Mouse (Mus musculus) kidney, adult 2 months (tissue): ENCODE results near the gene Efna4. TPM values are rescaled to one million over a fixed set of nuclear protein-coding genes. Genes with fewer than 3 reads are reported as not detected.

Experiments
- DNase-seq: peaks from one replicate; pipeline ENCODE4 v3.0.0; 2021
- H3K27ac ChIP-seq: fragments of 200-500 bp; 2 replicates; pipeline ENCODE4 v1.5.1; 2012; ENCODE audit warnings: low read depth, low read length, control low read depth, inconsistent platforms; ENCODE audit not compliant: insufficient read depth
- H3K27me3 ChIP-seq: fragments of 200-500 bp; replicated peaks from 2 replicates; pipeline ENCODE4 v1.6.1; 2012; ENCODE audit warnings: mild to moderate bottlenecking, moderate library complexity, low read length, inconsistent platforms; ENCODE audit not compliant: control insufficient read depth, insufficient read depth
- H3K36me3 ChIP-seq: fragments of 200-500 bp; 2 replicates; pipeline ENCODE4 v1.6.1; 2012; ENCODE audit warnings: mild to moderate bottlenecking, moderate library complexity, low read length, inconsistent platforms; ENCODE audit not compliant: control insufficient read depth, insufficient read depth
- H3K4me1 ChIP-seq: fragments of 200-500 bp; 2 replicates; pipeline ENCODE4 v1.6.1; 2011; ENCODE audit warnings: low read length; ENCODE audit not compliant: control insufficient read depth, insufficient read depth
- H3K4me3 ChIP-seq: fragments of 200-500 bp; 2 replicates; pipeline ENCODE4 v1.5.1; 2011; ENCODE audit warnings: mild to moderate bottlenecking, low read depth, low read length, control low read depth; ENCODE audit not compliant: insufficient read depth
- CTCF ChIP-seq: fragments of 200-500 bp; conservative IDR thresholded peaks from 2 replicates; pipeline ENCODE4 v1.5.1; 2011; ENCODE audit warnings: low read depth, mild to moderate bottlenecking, control low read depth, low read length, moderate library complexity, mixed read lengths; ENCODE audit not compliant: insufficient read depth, insufficient read length
- POLR2A ChIP-seq: fragments of 200-500 bp; IDR thresholded peaks from one replicate; pipeline ENCODE4 v1.6.1; 2011; ENCODE audit warnings: low read depth, low read length, control low read depth
- WGBS: fragments of 180-500 bp; shearing (Covaris S2); methylation state at CpG from one replicate; pipeline ENCODE4 v1.1.7; 2018; 5-methylcytosine and 5-hydroxymethylcytosine counted together
- polyA plus RNA-seq: library from polyadenylated mRNA; depleted of rRNA; stranded (reverse); fragments of >200 nt; gene quantifications from 2 replicates; pipeline ENCODE4 v1.2.3, GENCODE M21; 2012

Efna4 gene
- polyA plus RNA-seq, 1 experiment: 8.2 TPM

DNA sequence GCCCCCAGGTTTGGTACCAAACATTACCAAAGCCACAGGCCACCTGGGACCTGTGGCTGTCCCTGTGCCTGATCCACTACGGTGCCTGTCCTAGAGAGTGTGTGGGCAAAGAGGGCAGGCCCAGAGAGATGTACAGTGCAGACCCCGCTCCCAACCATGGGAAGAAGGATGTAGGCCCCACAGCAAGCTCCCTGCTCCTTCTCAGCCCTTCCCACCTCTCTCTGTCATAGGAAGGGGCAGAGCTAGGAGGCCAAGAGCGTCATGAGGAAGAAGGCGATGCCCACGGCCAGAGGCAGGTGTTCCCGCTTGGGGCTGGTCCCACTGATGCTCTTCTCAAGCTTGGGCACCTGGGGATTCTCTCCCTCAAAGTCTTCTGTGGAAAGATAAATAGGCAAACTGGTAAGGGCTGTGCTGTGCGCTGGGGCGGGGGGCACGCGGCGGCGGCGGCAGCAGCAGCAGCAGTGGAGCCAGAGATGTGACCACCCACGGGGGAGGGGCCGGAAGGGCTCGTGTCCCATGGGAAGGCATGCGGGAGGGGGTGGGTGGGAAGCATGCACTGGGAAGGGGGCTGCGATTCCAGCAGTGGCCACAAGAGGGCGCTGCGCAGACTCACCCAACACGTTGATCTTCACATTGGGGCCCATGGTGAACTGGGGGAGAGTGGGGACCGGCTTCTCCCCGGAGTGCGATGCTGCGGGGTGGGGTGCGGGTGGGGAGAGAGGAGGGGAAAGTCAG is 22.5 kb downstream of the Efna4 start:
- 7% methylated on average over 26 of the region's 26 CpGs for WGBS
- Histone ChIP-seq H3K27ac (no peak overlapping the region), H3K36me3 (no peaks in the 10 kb centered on the region), H3K4me3 (peak overlapping the region; percentile 17; the same call in 1 of the 2 replicates), H3K4me1 (peaks cover 3% of the 10 kb centered on the region), H3K27me3 (peaks cover 3% of the 10 kb centered on the region)
- TF ChIP-seq POLR2A (no peak), CTCF (peak; percentile 75)
- peak; percentile 80 for DNase-seq

DNA sequence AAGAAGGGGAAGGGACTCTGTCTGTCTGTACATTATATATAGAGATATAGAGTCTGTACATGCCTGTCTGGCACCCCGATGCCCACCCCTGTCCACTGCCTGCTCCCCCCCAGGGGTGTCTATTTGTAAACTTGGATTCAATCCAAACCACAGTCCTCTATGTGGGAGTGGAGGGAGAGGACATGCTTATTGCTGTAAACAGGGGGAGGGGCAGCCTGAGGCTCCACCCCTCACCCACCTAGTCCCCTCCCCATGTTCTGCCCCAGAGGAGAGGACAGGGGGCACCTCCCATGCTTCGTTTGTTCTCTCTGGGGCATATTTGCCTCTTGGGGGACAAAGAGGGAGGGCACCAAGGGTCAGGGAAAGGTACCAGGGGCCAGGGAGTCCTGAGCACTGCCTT is 23.0 kb downstream of the Efna4 start:
- 51% methylated on average over 2 of the region's 2 CpGs for WGBS
- DNase-seq: no peak
- H3K4me1 ChIP-seq: no peaks in the 10 kb centered on the region
- no peaks in the 10 kb centered on the region for H3K36me3 ChIP-seq
- H3K4me3 ChIP-seq: no peak overlapping the region
- TF ChIP-seq POLR2A: no peak
- TF ChIP-seq CTCF: no peak
- H3K27me3 ChIP-seq: peaks cover 3% of the 10 kb centered on the region
- H3K27ac ChIP-seq: no peak overlapping the region

DNA sequence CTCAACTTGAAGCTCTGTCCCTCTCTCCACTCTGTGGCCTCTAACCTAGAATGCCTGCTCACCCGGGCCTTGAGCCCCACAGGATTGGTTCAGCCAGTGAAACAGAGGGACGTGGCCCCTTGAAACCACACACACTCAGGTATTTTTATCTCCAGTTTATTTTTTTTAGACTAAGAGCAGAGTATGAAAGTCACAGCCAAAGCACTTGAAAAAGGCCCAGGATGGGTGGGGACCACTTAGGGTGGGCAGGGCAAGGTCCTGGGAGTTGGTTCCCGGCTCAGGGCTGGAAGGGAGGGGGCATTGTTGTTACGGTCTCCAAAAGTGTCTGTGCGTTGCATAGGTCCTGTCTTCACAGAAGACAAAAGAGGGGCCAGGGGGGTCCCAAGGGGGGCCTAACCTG is 23.5 kb downstream of the Efna4 start:
- 74% methylated on average over 5 of the region's 5 CpGs for WGBS

DNA sequence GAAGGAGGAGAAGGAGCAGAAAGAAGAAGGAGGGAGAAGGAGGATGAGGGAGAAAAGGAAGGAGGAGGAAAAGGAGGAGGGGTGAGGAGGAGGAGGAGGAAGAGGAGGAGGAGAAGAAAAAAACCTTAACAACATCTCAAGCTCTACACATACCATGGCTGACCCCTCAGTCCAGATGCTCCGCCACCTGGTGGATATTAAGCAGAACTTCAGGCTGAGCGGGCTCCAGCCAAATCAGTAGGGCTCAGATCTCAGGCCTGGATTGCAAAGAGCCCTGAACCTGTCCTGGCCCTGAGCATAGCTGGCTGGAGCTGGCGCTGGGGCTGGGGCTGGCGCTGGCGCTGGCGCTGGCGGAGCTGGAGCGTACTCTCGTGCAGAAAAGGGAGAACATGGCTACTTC is 29.7 kb downstream of the Efna4 start:
- peak; percentile 93 for TF ChIP-seq CTCF
- TF ChIP-seq POLR2A: no peak
- no peak overlapping the region for H3K4me3 ChIP-seq
- no peaks in the 10 kb centered on the region for H3K36me3 ChIP-seq
- H3K4me1 ChIP-seq: peaks cover 12% of the 10 kb centered on the region
- 2% methylated on average over 9 of the region's 9 CpGs for WGBS
- DNase-seq: peak; percentile 86
- no peak overlapping the region for H3K27ac ChIP-seq
- H3K27me3 ChIP-seq: no peaks in the 10 kb centered on the region

More for the DNA sequence above, 23.5 kb downstream of the Efna4 start:
- no peaks in the 10 kb centered on the region; the same call in 1 of the 2 replicates for H3K27me3 ChIP-seq
- TF ChIP-seq CTCF (no peak), POLR2A (no peak)
- H3K4me1 ChIP-seq: no peaks in the 10 kb centered on the region
- no peaks in the 10 kb centered on the region for H3K36me3 ChIP-seq
- H3K4me3 ChIP-seq: no peak overlapping the region
- H3K27ac ChIP-seq: no peak overlapping the region
- DNase-seq: no peak

DNA sequence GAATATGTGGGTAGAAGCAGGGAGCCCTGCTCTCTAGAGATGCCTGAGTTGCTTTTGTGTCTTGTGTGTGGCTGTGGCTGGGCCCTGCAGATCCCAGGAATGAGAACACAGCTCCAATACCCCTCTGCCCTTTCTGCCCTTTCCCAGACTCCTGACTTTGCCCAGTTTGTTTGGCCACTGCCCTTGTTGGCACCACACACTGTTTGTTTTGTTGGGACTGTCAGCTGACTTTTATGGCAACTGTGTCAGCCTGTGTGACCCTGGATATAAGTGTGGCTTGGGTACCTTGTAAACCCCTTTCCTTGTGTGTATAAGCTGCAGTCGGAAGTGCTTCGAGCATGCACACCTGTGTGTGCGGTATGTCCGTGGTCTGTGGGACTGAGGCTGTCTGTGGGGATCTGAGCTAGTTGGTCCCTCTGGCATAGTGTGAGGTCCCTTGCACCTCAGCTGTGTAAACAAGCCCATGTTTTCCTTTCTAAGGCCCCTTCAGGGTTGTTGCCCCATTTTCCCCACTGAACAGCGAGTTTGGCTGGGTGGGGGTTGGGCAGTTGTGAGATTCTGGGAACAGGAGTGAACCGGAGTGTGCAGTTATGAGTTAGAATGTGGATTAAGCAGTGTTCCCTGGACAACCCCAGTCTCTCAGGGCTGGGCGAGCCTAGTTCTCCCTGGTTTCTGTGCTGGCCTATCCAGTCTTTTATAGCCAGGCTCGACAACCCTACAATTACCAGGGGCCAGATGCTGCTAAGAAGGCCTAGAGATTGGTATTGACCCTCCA is 32.1 kb downstream of the Efna4 start:
- no peaks in the 10 kb centered on the region for H3K27me3 ChIP-seq
- no peaks in the 10 kb centered on the region for H3K36me3 ChIP-seq
- WGBS: 52% methylated on average over 8 of the region's 8 CpGs
- peak; percentile 86 for DNase-seq
- no peak for TF ChIP-seq CTCF
- H3K4me1 ChIP-seq: peaks cover 12% of the 10 kb centered on the region
- no peak overlapping the region for H3K4me3 ChIP-seq
- peak overlapping the region; percentile 59 for H3K27ac ChIP-seq

DNA sequence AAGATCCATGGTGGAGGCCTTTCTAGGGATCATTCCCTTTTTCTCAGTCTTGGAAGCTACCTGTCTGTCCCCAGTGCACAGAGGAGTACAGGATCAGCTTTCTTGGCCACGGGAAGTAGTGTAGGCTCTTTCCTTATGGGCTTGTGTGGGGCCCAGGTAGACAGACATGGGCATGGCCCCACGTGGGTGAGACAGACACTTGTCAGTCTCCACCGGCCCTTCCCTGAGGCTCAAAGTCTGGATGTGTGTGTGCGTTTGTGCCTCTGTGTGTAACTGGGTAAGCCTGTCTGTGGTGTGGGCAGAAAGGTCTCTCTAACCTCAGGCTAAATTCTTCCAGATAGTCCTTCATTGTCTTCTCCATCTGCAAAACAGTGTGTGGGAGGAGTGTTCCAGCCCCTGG is 32.7 kb downstream of the Efna4 start:
- 38% methylated on average over 4 of the region's 4 CpGs for WGBS

DNA sequence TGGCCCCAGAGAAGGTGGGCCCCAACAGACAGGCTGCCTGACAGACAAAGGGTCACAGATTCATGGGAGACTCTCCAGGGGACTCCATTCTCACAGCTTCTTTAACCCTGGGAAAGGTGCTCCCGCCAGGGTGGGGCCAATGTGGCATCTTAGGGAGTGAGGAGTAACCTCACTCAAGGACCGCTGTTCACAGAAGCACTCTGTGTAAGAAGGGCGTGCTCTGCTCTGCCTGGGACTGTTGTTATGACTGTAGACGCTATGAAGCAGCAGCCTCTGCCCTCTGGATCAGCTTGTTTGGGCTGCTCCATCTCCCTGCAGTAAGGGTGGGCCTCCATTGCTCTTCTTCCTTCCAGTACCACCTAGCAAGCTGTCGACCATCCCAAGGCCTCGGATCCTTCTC is 33.4 kb downstream of the Efna4 start:
- no peaks in the 10 kb centered on the region for H3K36me3 ChIP-seq
- no peak for TF ChIP-seq POLR2A
- TF ChIP-seq CTCF: no peak
- no peak overlapping the region for H3K27ac ChIP-seq
- H3K4me1 ChIP-seq: peaks cover 12% of the 10 kb centered on the region
- no peak overlapping the region for H3K4me3 ChIP-seq
- WGBS: 83% methylated on average over 6 of the region's 6 CpGs
- H3K27me3 ChIP-seq: no peaks in the 10 kb centered on the region
- DNase-seq: no peak

More for the DNA sequence above, 32.7 kb downstream of the Efna4 start:
- H3K27ac ChIP-seq: peak overlapping the region; percentile 42
- no peak for DNase-seq
- H3K27me3 ChIP-seq: no peaks in the 10 kb centered on the region
- peaks cover 12% of the 10 kb centered on the region for H3K4me1 ChIP-seq
- TF ChIP-seq POLR2A (no peak), CTCF (no peak)
- no peak overlapping the region for H3K4me3 ChIP-seq
- no peaks in the 10 kb centered on the region for H3K36me3 ChIP-seq
